Mouse (Mus musculus) megakaryocyte, embryonic 14.5 days (primary cell): ENCODE data around the gene Castor2. TPM values are rescaled to one million over a fixed set of nuclear protein-coding genes. Genes with fewer than 3 reads are reported as not detected.

Experiments used
- H3K27me3 ChIP-seq: replicated peaks from 2 replicates; pipeline ENCODE3; 2012; ENCODE audit warnings: inconsistent platforms
- H3K36me3 ChIP-seq: replicated peaks from 2 replicates; pipeline ENCODE3; 2012; ENCODE audit warnings: low read length, inconsistent platforms, mixed read lengths
- H3K4me1 ChIP-seq: 2 replicates; pipeline ENCODE4 v1.6.1; 2012; ENCODE audit warnings: inconsistent platforms
- H3K4me3 ChIP-seq: replicated peaks from 2 replicates; pipeline ENCODE3; 2012; ENCODE audit warnings: moderate library complexity, mild to moderate bottlenecking, inconsistent platforms
- H3K9me3 ChIP-seq: 2 replicates; pipeline ENCODE4 v1.6.1; 2012; ENCODE audit warnings: inconsistent platforms
- FLI1 ChIP-seq: IDR thresholded peaks from 2 replicates; pipeline ENCODE4 v1.6.1; 2012; ENCODE audit warnings: low read length, inconsistent platforms, mixed read lengths
- GATA1 ChIP-seq: IDR thresholded peaks from 3 replicates; pipeline ENCODE4 v1.6.1; 2012; ENCODE audit warnings: mixed read lengths, low read length, inconsistent platforms, borderline replicate concordance
- polyA plus RNA-seq: library from polyadenylated mRNA; stranded (reverse); fragments of >175 nt; gene quantifications from 2 replicates; pipeline ENCODE4 v1.2.3, GENCODE M21; 2012; ENCODE audit warnings: low replicate concordance; ENCODE audit not compliant: insufficient read depth

The Castor2 gene
- polyA plus RNA-seq, 1 experiment = 2.1 TPM

GRCm38 (mm10) chr5:134186961-134187731 lies 87.6 kb downstream of the Castor2 start:
- peaks cover 12% of the 10 kb centered on the region for H3K36me3 ChIP-seq
- H3K27me3 ChIP-seq = no peaks in the 10 kb centered on the region
- H3K4me3 ChIP-seq = peak overlapping the region; percentile 17
- no peak for TF ChIP-seq GATA1
- TF ChIP-seq FLI1 = no peak
- no peaks in the 10 kb centered on the region for H3K9me3 ChIP-seq
- H3K4me1 ChIP-seq = peaks cover 88% of the 10 kb centered on the region

GRCm38 (mm10) chr5:134188571-134188970 lies 89.1 kb downstream of the Castor2 start:
- H3K36me3 ChIP-seq = peaks cover 20% of the 10 kb centered on the region
- H3K4me1 ChIP-seq = peaks cover 86% of the 10 kb centered on the region
- peak overlapping the region; percentile 80 for H3K4me3 ChIP-seq

GRCm38 (mm10) chr5:134193664-134194063 lies 94.2 kb downstream of the Castor2 start:
- TF ChIP-seq GATA1 (no peak), FLI1 (no peak)
- Histone ChIP-seq H3K36me3 (peaks cover 50% of the 10 kb centered on the region), H3K4me1 (peaks cover 80% of the 10 kb centered on the region)

More at GRCm38 (mm10) chr5:134188571-134188970, 89.1 kb downstream of the Castor2 start:
- TF ChIP-seq FLI1 (peak; percentile 96), GATA1 (peak; percentile 70; the same call in 1 of the 3 replicates)
- Histone ChIP-seq H3K27me3 (no peaks in the 10 kb centered on the region), H3K9me3 (no peaks in the 10 kb centered on the region)

More at GRCm38 (mm10) chr5:134193664-134194063, 94.2 kb downstream of the Castor2 start:
- no peak overlapping the region for H3K4me3 ChIP-seq
- H3K27me3 ChIP-seq = no peaks in the 10 kb centered on the region
- no peaks in the 10 kb centered on the region for H3K9me3 ChIP-seq

Other genes starting within 250 kb of the Castor2 start
- 7.8 and 12.3 TPM in 2 replicates for gene Rcc1l, start 77.1 kb downstream of the Castor2 start, polyA plus RNA-seq
- gene Gtf2ird2, start 84.3 kb downstream of the Castor2 start, polyA plus RNA-seq = 6.1 TPM in 1 of 2 replicates, not detected in the other
- 52.7 and 124 TPM in 2 replicates for gene Ncf1, start 129.9 kb downstream of the Castor2 start, polyA plus RNA-seq
- gene Gtf2i, start 215.0 kb downstream of the Castor2 start, polyA plus RNA-seq = 87.1 and 333 TPM in 2 replicates